Mouse (Mus musculus): ENCODE results near the gene Plekhm2. TPM values are rescaled to one million over a fixed set of nuclear protein-coding genes. Genes with fewer than 3 reads are reported as not detected.

Gene Plekhm2
- polyA plus RNA-seq, 1 experiment from 2014 or later = 5.5 TPM

DNA sequence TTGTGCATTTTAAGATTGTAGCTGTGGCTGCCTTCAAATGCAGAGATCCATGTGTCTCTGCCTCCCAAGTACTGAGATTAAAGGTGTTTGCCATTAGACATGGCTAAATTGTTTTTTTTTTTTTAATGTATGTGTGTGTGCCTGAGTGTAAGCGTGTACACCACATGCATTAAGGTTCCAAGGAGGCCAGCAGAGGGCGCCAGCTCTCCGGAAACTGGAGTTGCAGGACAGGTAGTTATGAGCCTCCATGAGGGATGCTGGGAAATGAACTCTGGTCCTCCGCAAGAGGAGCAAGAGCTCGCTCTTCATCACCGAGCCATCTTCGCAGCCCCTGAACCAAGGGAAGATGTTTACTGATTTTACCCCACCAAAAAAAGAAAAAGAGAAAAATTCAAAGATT is 87.8 kb downstream of the Plekhm2 start:
- H3K4me3 ChIP-seq = no peak overlapping the region
- no peak overlapping the region for H3K4me2 ChIP-seq
- H3K27ac ChIP-seq = no peak overlapping the region
- no peak for ATAC-seq (ENCODE audit: borderline replicate concordance, extremely low read depth, low FRiP score, low TSS enrichment)
- H3K27me3 ChIP-seq = no peaks in the 10 kb centered on the region
- no peak overlapping the region for H3K9ac ChIP-seq
- 94% methylated on average over 7 of the region's 7 CpGs for WGBS
- peaks cover 48% of the 10 kb centered on the region for H3K36me3 ChIP-seq
- H3K9me3 ChIP-seq = no peaks in the 10 kb centered on the region
- H3K4me1 ChIP-seq = peaks cover 22% of the 10 kb centered on the region

DNA sequence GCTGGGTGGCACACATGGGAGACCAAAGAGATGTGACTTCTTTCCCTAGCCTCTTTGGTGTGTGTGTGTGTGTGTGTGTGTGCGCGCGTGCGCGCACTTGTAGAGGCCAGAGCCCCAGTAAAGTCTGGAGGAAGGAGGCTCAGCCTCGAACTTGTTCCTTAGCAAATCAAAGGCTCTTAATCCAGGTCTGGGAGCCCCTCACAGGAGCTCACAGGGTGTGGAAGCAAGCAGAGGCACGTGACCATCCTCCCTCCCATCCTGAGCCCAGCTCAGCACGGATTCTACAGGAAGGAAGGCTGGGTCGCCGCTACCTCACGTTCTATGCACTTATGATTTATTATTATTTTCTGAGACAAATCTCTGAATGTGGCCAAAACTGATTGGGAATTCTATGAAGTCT is 88.3 kb downstream of the Plekhm2 start:
- H3K36me3 ChIP-seq = peaks cover 45% of the 10 kb centered on the region
- ATAC-seq (ENCODE audit: borderline replicate concordance, extremely low read depth, low FRiP score, low TSS enrichment) = no peak
- H3K4me2 ChIP-seq = no peak overlapping the region
- H3K27me3 ChIP-seq = no peaks in the 10 kb centered on the region
- no peaks in the 10 kb centered on the region for H3K9me3 ChIP-seq
- WGBS = 80% methylated on average over 11 of the region's 11 CpGs
- no peak overlapping the region for H3K4me3 ChIP-seq
- no peak overlapping the region for H3K27ac ChIP-seq
- H3K4me1 ChIP-seq = peaks cover 22% of the 10 kb centered on the region
- no peak overlapping the region for H3K9ac ChIP-seq

Other genes starting within 250 kb of the Plekhm2 start
- gene Clcnkb, start 248.9 kb downstream of the Plekhm2 start, polyA plus RNA-seq (2015; fragmentation: Nextera tagmentation; extraction: Ambion mirVana) = 0.16 TPM in 1 of 2 replicates, not detected in the other
- 3.2 and 4.8 TPM in 2 replicates for gene Hspb7, start 244.1 kb downstream of the Plekhm2 start, polyA plus RNA-seq (2015; fragmentation: Nextera tagmentation; extraction: Ambion mirVana)
- not detected in 2 replicates for gene Srarp, start 228.8 kb downstream of the Plekhm2 start, polyA plus RNA-seq (2015; fragmentation: Nextera tagmentation; extraction: Ambion mirVana)
- gene Zbtb17, start 220.2 kb downstream of the Plekhm2 start, polyA plus RNA-seq (2015; fragmentation: Nextera tagmentation; extraction: Ambion mirVana) = 33.1 and 36.4 TPM in 2 replicates
- 9.1 and 10.3 TPM in 2 replicates for gene Spen, start 126.3 kb downstream of the Plekhm2 start, polyA plus RNA-seq (2015; fragmentation: Nextera tagmentation; extraction: Ambion mirVana)
- gene Fblim1, start 58.8 kb downstream of the Plekhm2 start, polyA plus RNA-seq (2015; fragmentation: Nextera tagmentation; extraction: Ambion mirVana) = 73.5 TPM in 2 replicates
- 0.49 and 0.58 TPM in 2 replicates for gene Tmem82, start 46.3 kb downstream of the Plekhm2 start, polyA plus RNA-seq (2015; fragmentation: Nextera tagmentation; extraction: Ambion mirVana)
- 0.05 and 0.09 TPM in 2 replicates for gene Slc25a34, start 41.1 kb downstream of the Plekhm2 start, polyA plus RNA-seq (2015; fragmentation: Nextera tagmentation; extraction: Ambion mirVana)
- gene Rsc1a1, start 20.7 kb upstream of the Plekhm2 start, polyA plus RNA-seq (2015; fragmentation: Nextera tagmentation; extraction: Ambion mirVana) = not detected in 2 replicates
- 22.1 and 22.8 TPM in 2 replicates for gene Ddi2, start 58.5 kb upstream of the Plekhm2 start, polyA plus RNA-seq (2015; fragmentation: Nextera tagmentation; extraction: Ambion mirVana)
- gene Agmat, start 81.8 kb upstream of the Plekhm2 start, polyA plus RNA-seq (2015; fragmentation: Nextera tagmentation; extraction: Ambion mirVana) = 0.20 and 0.26 TPM in 2 replicates
- gene Dnajc16, start 126.0 kb upstream of the Plekhm2 start, polyA plus RNA-seq (2015; fragmentation: Nextera tagmentation; extraction: Ambion mirVana) = 4.4 and 4.9 TPM in 2 replicates
- 24.0 and 24.1 TPM in 2 replicates for gene Casp9, start 128.7 kb upstream of the Plekhm2 start, polyA plus RNA-seq (2015; fragmentation: Nextera tagmentation; extraction: Ambion mirVana)
- 2.1 TPM in 1 of 2 replicates, not detected in the other for gene Cela2a, start 161.3 kb upstream of the Plekhm2 start, polyA plus RNA-seq (2015; fragmentation: Nextera tagmentation; extraction: Ambion mirVana)
- gene Ctrc, start 181.5 kb upstream of the Plekhm2 start, polyA plus RNA-seq (2015; fragmentation: Nextera tagmentation; extraction: Ambion mirVana) = not detected in 2 replicates
- 102 TPM in 2 replicates for gene Efhd2, start 210.0 kb upstream of the Plekhm2 start, polyA plus RNA-seq (2015; fragmentation: Nextera tagmentation; extraction: Ambion mirVana)

Data from lung, embryonic 15.5 days (tissue).